Mouse (Mus musculus) frontal cortex, postnatal 25 days (tissue): ENCODE results near the gene Zfp598.

Experiments
- DNase-seq, 2 experiments: peaks; one replicate each; pipeline ENCODE4 v3.0.0; 2022; ENCODE audit warnings: low spot score in 2 of 2

Gene Zfp598

GRCm38 (mm10) chr17:24669545-24670245 lies at the start of gene Zfp598:
Gene Zfp598 (plus strand): TSS chr17:24669687.
- peak; percentile 78 to 91 for DNase-seq

- DNase-seq = no peak
These were observed 44.0 kb upstream of the Zfp598 start for GRCm38 (mm10) chr17:24625472-24625871.

- DNase-seq = peak; percentile 63 to 68
These were observed 40.8 kb upstream of the Zfp598 start for GRCm38 (mm10) chr17:24628646-24629045.

DNA sequence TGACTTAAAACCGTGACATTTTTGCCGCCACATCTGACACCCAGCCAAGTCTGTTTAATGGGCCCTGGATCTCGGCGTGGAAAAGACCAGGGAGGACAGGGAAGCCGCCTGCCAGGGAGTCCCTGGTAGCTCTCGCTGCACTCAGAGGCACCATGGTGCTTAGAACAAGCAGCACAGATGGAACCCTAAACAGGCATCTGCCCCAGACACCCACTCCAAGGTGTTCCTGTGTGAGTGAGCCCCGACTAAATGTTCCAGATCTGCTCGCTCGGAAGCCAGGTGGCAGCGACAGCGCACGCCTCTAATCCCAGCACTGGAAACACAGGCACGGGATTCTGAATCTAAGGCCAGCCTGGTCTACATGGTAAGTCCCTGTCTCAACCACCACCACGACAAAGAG lies 39.4 kb upstream of the Zfp598 start:
- DNase-seq = no peak

DNA sequence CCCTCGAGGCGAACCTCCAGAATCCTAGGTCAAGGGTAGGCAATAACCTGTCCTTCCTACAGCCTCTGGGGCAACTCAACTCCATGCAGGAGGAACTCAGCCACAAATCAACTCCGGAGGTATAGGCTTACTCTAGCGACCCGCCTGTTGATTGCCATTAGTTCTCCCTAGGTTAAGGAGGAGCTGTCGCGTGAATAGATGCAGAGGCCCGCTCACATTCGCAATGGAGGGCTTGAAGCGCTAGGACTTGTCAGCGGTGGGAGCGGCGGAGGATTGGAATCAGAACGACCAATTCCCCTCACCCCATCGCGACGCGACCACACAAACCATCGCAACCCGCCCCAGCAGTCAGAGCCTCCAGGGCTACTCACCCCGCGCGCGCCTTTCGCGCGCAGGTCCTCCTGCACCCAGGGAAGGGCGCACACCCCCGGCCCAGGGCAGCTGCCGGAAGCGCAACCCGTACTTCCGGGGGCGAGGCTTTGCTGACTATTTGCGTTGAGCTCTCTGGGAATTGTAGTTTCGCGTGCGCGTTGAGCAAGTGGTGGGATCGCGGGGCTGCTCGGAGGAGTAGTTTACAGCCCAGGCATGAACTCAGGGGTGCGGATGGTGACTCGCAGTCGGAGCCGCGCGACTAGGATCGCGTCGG lies 37.2 kb upstream of the Zfp598 start, which contains the start of the genes Tsc2 and Nthl1:
TSS of gene Tsc2 (minus strand) at position 464 of the 646 bp plus-strand sequence.
TSS of gene Nthl1 (plus strand) at position 514 of the 646 bp plus-strand sequence.
- peak; percentile 60 to 71 for DNase-seq

DNA sequence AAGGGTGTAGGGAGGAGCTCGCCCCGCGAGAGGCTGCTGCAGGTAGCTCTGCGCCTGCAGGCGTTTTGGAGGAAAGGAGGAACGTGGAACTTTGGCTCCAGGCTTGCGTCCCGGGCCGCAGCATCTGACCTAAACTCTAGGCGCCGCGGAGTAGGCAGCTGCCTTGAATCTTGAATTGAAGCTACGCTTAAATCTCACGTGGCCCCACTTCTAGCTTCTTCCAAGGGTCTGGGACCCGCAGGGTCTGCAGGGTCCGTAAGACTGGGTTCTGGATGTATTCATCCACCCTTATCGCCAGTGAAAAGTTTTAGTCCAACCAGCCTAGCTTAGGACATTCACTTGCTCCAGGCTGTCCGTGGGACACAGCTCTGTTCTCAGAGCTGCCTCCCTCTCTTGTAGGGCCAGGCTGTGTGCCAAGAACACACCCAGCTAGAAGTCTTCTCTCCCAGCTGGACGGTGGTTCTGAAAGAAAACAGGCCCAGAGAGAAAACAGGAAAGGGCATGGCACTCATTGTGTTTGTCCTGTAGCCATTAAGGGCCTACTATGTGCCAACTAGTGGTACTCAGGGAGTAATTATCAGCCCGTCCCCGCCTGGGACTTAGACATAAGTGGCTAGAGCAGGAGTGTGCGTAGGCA lies 36.6 kb upstream of the Zfp598 start:
- DNase-seq = no peak

GRCm38 (mm10) chr17:24633831-24634230 lies 35.7 kb upstream of the Zfp598 start:
- DNase-seq = no peak

GRCm38 (mm10) chr17:24635024-24635423 lies 34.5 kb upstream of the Zfp598 start:
- DNase-seq = peak in 1 of 2 experiments; percentile 34

- no peak for DNase-seq
These were observed 33.8 kb upstream of the Zfp598 start for GRCm38 (mm10) chr17:24635694-24636093.

DNA sequence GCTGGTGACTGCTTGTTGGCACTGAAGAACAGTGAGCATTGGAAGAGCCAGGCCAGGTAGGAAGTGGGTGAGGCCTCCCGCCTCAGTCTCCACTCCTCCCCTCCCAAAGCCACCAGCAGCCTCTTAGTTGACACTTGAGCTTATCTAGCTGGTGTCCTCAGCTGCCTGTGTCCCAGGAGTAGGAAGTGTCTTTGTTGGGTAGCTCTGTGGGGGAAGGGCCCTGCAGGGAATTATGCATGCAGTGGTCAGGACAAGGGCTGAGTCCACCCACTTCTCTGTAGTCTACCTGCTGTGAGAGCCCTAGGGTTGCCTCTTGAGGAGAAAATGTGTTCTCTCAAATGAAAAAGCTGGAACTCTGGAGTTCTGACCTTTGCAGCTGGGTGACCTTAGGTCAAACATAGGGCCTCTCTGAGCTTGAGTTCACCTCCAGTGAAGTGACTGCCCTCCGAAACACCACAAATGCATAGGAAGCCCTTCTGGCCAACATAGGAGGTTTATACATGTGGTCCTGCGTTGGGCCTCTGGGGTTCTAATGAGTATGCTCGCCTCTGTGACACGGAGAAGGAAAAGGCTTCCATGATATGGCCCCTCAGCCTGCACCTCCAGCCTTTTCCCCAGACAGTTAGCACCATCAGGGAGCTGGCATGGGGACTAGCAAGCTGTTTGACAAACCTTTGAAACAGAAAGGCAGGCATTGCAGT lies 32.6 kb upstream of the Zfp598 start:
- DNase-seq = no peak

- DNase-seq = no peak
These were observed 31.3 kb upstream of the Zfp598 start for GRCm38 (mm10) chr17:24638214-24638613.

- no peak for DNase-seq
These were observed 30.6 kb upstream of the Zfp598 start for GRCm38 (mm10) chr17:24638840-24639239.

DNA sequence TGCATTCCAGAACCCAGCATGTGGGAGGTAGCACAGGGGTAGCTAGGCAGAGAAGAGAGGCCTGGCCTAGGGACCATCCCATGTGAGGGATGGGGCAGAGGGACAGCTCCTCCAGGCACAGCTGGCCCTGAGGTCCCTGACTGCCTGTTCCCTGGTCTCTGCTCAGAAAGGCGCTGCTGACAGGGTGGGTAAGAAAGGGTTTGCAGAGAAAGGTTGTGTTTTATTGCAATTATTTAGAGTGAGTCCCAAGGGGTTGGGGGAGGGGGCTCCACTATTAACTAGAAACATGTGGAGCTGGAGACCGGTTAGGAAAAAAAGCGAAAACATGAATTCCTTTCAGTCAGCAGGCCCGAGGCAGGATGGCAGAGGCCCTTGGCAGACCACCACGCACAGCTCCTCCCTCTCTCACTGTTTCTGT lies 29.9 kb upstream of the Zfp598 start:
- DNase-seq = no peak

DNA sequence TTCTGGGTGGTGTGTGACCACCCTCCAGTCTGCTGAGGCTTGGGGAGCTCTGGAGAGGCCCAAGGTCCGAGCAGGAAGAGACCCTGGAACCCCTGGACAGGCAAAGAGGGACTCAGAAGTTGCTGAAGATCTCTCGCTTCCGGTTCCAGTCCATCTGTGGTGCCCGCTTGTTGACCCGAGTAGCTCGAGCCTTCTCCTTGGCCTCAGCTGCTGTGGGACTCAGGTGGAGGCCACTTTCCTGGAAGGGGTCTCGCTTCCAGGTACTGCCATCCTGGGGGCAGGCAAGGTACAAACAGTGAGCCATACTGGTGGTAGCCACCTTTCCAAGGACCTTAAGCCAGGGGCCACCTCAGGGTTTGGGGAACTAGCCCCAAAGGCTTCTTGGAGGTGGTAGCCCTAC lies 29.4 kb upstream of the Zfp598 start:
- DNase-seq = no peak

DNA sequence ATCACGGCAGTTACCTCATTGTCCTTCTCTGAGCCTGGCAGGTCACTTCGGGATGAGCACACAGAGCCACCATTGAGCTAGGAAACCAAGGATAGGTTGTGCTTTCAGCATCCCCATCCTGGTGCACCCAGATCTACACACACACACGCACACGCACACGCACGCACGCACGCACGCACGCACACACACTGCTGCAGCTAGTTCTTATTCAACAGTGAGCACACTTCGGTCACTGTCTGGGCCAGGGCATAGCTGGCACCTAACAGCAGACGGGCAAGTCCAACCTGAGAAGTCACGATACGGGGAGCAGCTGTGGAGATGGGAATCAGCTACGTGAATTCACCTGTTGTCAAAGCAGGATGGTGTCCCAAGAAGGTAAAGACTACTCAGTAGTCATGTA lies 28.9 kb upstream of the Zfp598 start:
- no peak for DNase-seq

DNA sequence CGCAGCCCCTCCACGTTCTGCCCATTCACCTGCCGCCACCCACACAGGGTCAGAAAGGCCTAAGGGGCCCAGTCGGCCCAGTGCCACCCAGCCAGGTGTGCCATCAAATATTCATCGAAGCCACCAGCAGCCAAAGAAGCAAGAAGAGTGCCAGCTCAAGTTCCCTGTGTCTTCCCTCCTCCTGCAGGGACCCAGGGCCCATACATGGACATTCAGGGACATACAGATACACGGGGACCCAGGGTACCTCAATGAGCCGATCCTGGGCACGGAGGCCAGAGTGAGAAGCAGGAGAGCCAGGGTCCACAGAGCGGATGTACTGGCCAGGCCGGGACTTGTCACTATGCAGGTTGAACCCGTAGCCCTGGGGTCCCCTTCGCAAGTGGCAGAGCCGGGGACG lies 27.5 kb upstream of the Zfp598 start:
- DNase-seq = no peak

DNA sequence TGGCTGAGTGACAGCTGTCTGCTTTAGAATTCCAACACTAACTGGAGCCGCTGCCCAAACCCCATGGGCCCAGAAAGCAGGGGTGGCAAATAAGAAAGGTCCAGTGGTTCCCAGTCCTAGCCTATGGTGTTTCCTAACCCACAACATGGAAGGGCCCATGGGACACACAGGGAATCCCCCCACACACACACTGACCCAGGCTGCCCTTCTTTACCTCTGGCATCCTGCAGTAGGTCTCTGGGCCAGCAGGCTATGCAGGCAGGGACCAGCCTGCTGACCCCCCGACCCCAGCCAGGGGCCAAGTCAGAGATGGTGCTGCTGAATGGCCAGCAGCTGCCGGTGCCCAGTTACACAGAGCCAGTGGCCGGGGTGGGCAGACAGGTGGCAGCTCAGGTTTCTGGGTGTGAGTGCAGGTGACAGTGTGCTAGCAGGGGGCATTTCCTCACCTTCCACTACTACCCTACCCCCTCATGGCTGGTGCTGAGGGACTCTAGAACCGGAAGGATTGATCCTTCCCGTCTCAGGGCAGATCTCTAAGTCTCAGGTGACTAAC lies 26.6 kb upstream of the Zfp598 start:
- no peak for DNase-seq

DNA sequence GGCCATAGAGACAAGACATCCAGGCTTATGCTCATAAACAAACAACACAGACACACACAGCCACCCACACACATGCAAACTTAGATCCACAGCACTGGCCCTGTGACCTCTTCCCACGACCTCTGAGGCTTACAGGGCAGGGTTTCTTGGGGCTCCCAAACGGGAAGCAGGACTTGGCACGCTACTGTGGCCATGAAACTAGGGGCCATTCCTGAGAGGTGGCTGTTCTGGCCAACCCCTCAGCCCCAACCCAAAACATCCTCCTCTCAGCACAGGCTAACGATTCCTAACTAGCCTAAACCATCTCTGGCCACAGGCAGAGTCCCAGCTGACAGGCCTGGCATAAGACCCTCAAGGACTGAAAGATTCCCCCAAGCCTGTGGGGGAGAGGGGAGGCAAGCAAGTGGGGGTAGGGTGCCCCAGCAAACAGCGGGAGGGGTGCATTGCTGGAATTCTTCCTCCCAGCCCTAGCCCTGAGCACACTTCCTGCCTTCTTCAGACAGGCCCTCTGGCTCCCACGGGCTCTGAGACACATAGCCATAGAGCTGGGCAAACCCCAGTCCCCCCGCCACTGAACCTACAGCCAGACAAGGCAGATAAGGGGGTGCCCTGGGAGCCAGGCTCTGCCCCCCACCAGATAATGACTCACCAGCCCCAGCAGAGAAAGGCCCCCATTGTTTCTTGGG lies 25.3 kb upstream of the Zfp598 start:
- no peak for DNase-seq

DNA sequence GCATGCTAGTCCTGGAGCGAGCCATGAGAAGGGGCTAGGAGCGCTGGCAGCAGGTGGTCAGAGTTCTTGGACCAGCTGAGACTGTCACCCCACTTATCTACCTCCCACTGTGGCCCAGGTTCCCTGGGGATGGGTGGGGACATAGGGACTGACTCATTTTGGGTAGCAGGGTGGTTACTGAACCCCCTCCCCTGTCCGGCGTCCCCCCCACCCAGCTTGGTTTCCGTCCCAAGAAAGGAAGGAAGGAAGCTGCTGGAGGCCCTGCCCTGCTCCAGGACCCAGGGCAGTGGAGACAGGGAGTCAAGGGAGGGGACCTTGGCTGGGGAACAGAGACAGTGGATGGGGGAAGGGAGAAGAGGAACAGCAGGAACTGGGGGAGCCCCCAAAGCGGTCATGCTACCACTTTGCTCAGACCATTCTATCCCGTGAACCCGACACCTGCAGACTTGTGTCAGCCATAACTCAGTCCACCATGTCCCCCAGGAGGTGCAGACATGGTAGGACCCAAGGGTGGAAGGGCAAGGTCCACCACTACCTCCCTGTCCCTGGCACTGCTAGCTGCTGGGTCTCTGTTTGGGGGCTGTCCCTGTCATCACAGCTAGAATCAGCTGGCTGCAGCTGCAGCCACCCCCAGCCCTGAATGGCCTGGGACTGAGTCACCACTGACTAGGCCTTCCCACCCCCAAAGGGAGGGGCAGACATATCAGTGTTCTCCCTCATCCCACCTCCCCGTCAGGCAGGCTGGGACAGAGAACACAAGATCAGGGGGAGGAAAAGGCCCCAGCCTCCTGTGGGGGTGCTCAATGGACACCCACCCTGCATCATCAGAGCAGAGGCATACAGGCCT lies 24.4 kb upstream of the Zfp598 start:
- no peak for DNase-seq

GRCm38 (mm10) chr17:24645916-24646315 lies 23.6 kb upstream of the Zfp598 start:
- no peak for DNase-seq
